1 mouse cellular context compared by ENCODE assay signal in the genomic region with DNA sequence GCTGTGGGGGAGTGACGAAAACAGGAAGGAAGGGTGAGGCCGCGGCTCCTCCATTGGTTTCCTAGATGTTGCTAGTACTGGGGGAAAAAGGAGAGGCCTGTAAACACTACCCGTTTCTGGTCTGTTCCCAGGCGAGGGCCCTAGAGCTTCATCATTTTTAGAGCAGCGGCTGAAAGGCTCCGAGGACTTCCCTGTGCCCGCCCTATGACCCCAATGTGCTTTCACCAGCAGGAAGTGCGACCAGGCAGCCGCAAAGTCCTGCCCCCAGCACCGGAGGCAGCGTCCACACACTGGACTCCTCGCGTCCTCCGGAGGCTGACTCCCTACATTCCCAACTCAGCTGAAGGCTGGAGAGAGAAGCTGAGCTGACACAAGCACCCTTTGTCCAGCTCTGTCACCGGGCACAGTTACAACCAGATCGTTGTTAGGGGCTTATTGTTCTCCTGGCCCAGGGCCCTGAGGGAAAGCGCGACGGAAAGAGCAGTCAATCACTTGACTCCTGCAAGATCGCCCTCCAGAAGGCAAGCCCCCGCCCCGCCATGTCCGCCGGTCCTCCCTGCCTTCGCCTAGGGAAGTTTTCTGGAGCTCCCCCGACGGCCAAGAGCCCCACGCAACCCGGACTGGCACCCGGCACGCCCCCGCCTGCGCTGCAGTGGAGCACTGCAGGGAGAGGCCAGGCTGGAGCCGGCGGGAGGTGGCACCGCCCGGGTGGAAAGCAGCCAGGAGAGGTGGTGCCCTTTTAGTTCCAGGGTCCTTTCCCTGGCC.
A peak's percentile ranks its signal among the peaks of the same experiment; 100 is the strongest.
TF ChIP-seq lines count a peak whose summit lies in the region.

No protein-coding gene starts in this region.

TF ChIP-seq in CH12.LX, 34 proteins besides CTCF, POLR2A, EP300 and RAD21:
- TF ChIP-seq BHLHE40 (IDR thresholded peaks at IDR 0.05; ENCODE audit: low read depth, low read length), result no peak; the same call in 1 of the 2 replicates
- TF ChIP-seq TCF12 (IDR thresholded peaks at IDR 0.05; ENCODE audit: low read depth, low read length), result no peak
- TF ChIP-seq IRF4 (IDR thresholded peaks at IDR 0.05; ENCODE audit: low read depth, low read length), result peak; percentile 7; the same call in 1 of the 2 replicates
- peak; percentile 24; the same call in 1 of the 2 replicates for TF ChIP-seq NELFE (IDR thresholded peaks at IDR 0.05; ENCODE audit: low read depth, low read length)
- TF ChIP-seq JUND (conservative IDR thresholded peaks at IDR 0.05; ENCODE audit: low read depth, low read length), result no peak
- no peak for TF ChIP-seq MYC (IDR thresholded peaks at IDR 0.05; ENCODE audit: low read depth, low read length)
- peak; percentile 26; the same call in 1 of the 2 replicates for TF ChIP-seq POLR2AphosphoS2 (IDR thresholded peaks at IDR 0.05; ENCODE audit: low read depth, low read length)
- TF ChIP-seq PAX5 (IDR thresholded peaks at IDR 0.05; ENCODE audit: low read length), result no peak
- TF ChIP-seq CHD2 (IDR thresholded peaks at IDR 0.05; ENCODE audit: low read length), result no peak
- no peak for TF ChIP-seq ZKSCAN1 (IDR thresholded peaks at IDR 0.05; ENCODE audit: borderline replicate concordance, low read depth, low read length)
- TF ChIP-seq JUN (IDR thresholded peaks at IDR 0.05; ENCODE audit: insufficient read depth, low read depth, low read length), result no peak
- TF ChIP-seq MXI1 (IDR thresholded peaks at IDR 0.05; ENCODE audit: low read depth, low read length), result no peak
- TF ChIP-seq TBP (conservative IDR thresholded peaks at IDR 0.05; ENCODE audit: low read depth, low read length), result no peak
- peak; percentile 50 for TF ChIP-seq HCFC1 (IDR thresholded peaks at IDR 0.05; ENCODE audit: low read depth, low read length)
- no peak for TF ChIP-seq GABPA (IDR thresholded peaks at IDR 0.05; ENCODE audit: insufficient replicate concordance, low read depth, low read length)
- TF ChIP-seq UBTF (IDR thresholded peaks at IDR 0.05; ENCODE audit: low read depth, low read length), result no peak
- TF ChIP-seq RCOR1 (conservative IDR thresholded peaks at IDR 0.05; ENCODE audit: low read depth, low read length), result no peak
- peak; percentile 80 for TF ChIP-seq SIN3A (IDR thresholded peaks at IDR 0.05; ENCODE audit: low read length)
- no peak for TF ChIP-seq E2F4 (IDR thresholded peaks at IDR 0.05; ENCODE audit: insufficient replicate concordance, low read depth, low read length)
- no peak for TF ChIP-seq ZNF384 (IDR thresholded peaks at IDR 0.05; ENCODE audit: low read depth, low read length)
- peak; percentile 50; the same call in 1 of the 2 replicates for TF ChIP-seq MAZ (IDR thresholded peaks at IDR 0.05; ENCODE audit: low read depth, low read length)
- TF ChIP-seq CHD1 (IDR thresholded peaks at IDR 0.05; ENCODE audit: low read depth, low read length), result peak; percentile 62; the same call in 1 of the 2 replicates
- TF ChIP-seq MEF2A (IDR thresholded peaks at IDR 0.05; ENCODE audit: borderline replicate concordance, low read depth, low read length), result no peak
- TF ChIP-seq KAT2A (IDR thresholded peaks at IDR 0.05; ENCODE audit: insufficient replicate concordance, low read length), result no peak
- peak; percentile 82 for TF ChIP-seq ELF1 (IDR thresholded peaks at IDR 0.05; ENCODE audit: low read depth, low read length)
- no peak for TF ChIP-seq USF2 (conservative IDR thresholded peaks at IDR 0.05; ENCODE audit: low read depth, low read length)
- peak; percentile 49; the same call in 1 of the 2 replicates for TF ChIP-seq MAX (IDR thresholded peaks at IDR 0.05; ENCODE audit: low read length)
- TF ChIP-seq USF1 (IDR thresholded peaks at IDR 0.05; ENCODE audit: low read depth, low read length), result no peak; the same call in 1 of the 2 replicates
- TF ChIP-seq ZC3H11A (IDR thresholded peaks at IDR 0.05; ENCODE audit: low read depth, low read length), result no peak
- no peak for TF ChIP-seq ETS1 (conservative IDR thresholded peaks at IDR 0.05; ENCODE audit: low read depth, low read length)
- no peak for TF ChIP-seq SMC3 (IDR thresholded peaks at IDR 0.05; ENCODE audit: low read depth, low read length)
- TF ChIP-seq MAFK (IDR thresholded peaks at IDR 0.05; ENCODE audit: insufficient replicate concordance, low read length), result no peak
- TF ChIP-seq NRF1 (IDR thresholded peaks at IDR 0.05; ENCODE audit: low read depth, low read length), result no peak
- no peak for TF ChIP-seq ZMIZ1 (IDR thresholded peaks at IDR 0.05; ENCODE audit: low read depth, low read length)
TF ChIP-seq in CH12.LX: peak in this region for 9.
